Mouse (Mus musculus) liver, adult 2 months (tissue): Measurements from ENCODE around the gene Ppp1r3e.

Experiments
- CTCF ChIP-seq: fragments of 200-500 bp; IDR thresholded peaks from 2 replicates; pipeline ENCODE4 v1.5.1; 2011; ENCODE audit warnings: low read depth, low read length, control low read depth
- POLR2A ChIP-seq: fragments of 200-500 bp; IDR thresholded peaks from 2 replicates; pipeline ENCODE4 v1.6.1; 2011; ENCODE audit warnings: low read length, control low read depth; ENCODE audit not compliant: insufficient read depth; ENCODE audit errors: extremely low read depth

DNA sequence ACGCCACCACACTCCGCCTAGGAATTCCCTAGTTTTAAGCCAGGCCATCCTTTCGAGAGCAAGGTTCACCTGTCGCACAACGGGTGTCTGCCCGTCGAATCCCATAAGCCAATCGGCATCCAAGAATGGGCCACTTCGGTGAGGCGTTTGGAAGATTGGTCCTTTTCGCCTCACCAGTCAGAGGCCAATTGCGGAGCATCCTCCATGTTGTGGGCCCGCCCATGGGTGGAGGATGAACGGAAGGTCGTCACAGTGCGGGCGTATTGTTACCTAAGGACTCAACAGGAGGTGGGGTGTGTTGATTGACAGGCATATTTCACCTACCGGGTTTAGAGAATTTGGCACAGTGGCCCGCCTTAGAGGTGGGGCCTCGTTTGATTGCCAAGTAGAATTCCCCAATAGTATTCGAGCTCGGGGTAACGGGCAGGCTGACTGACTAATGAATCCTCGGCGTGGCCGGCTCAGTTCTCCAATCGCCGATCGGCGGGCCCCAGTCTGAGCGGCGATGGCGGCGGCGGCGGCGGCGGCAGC lies 16.4 kb upstream of the Ppp1r3e start:
- TF ChIP-seq CTCF (no peak), POLR2A (peak; percentile 23; the same call in 1 of the 2 replicates)
